Mouse (Mus musculus) megakaryocyte, embryonic 14.5 days (primary cell): ENCODE data around the gene Magi2.

Source experiments
- FLI1 ChIP-seq: IDR thresholded peaks from 2 replicates; pipeline ENCODE4 v1.6.1; 2012; ENCODE audit warnings: low read length, inconsistent platforms, mixed read lengths
- GATA1 ChIP-seq: IDR thresholded peaks from 3 replicates; pipeline ENCODE4 v1.6.1; 2012; ENCODE audit warnings: mixed read lengths, low read length, inconsistent platforms, borderline replicate concordance

- TF ChIP-seq GATA1 (no peak), FLI1 (no peak)
These were observed 1267.2 kb downstream of the Magi2 start for GRCm38 (mm10) chr5:20494010-20494409.
